Mouse (Mus musculus) CH12.LX (cell line): ENCODE results near the gene Rmdn2. TPM values are rescaled to one million over a fixed set of nuclear protein-coding genes. Genes with fewer than 3 reads are reported as not detected.

Experiments
- DNase-seq: peaks from one replicate; pipeline ENCODE4 v3.0.0-alpha.2; 2013; ENCODE audit errors: extremely low read depth
- H3K27ac ChIP-seq: 2 replicates; pipeline ENCODE4 v1.5.1; 2012; ENCODE audit warnings: low read depth, mild to moderate bottlenecking, control low read depth, moderate library complexity; ENCODE audit not compliant: insufficient read depth
- H3K27me3 ChIP-seq: replicated peaks from 2 replicates; pipeline ENCODE3; 2012; ENCODE audit warnings: inconsistent platforms
- H3K36me3 ChIP-seq, 2 experiments: replicated peaks in 1 of 2; 2 replicates each; pipeline versions ENCODE3 to v1.6.1; 2012; ENCODE audit warnings: inconsistent platforms in 1 of 2, low read length in 1 of 2, mild to moderate bottlenecking in 1 of 2, mixed read lengths in 1 of 2, moderate library complexity in 1 of 2; ENCODE audit not compliant: control insufficient read depth in 1 of 2, insufficient read depth in 1 of 2
- H3K4me1 ChIP-seq, 2 experiments: 2 replicates each; pipeline ENCODE4 v1.6.1; 2012; ENCODE audit warnings: inconsistent platforms in 1 of 2, moderate library complexity in 1 of 2; ENCODE audit not compliant: insufficient read depth in 2 of 2, control insufficient read depth in 1 of 2
- H3K4me2 ChIP-seq: 2 replicates; pipeline ENCODE4 v1.6.1; 2012; ENCODE audit warnings: low read depth, mild to moderate bottlenecking, control low read depth; ENCODE audit not compliant: poor library complexity, insufficient read depth, severe bottlenecking
- H3K4me3 ChIP-seq, 3 experiments: fragments of 150-350 bp in 1 of 3; sonication (generic) in 1 of 3; replicated peaks in 1 of 3; 2 replicates each; pipeline versions ENCODE3 to v1.5.1; 2011 to 2012; ENCODE audit warnings: low read depth in 2 of 3, low read length in 2 of 3, mild to moderate bottlenecking in 2 of 3, moderate library complexity in 2 of 3, control low read depth in 1 of 3, improper control_type of control experiment in 1 of 3, inconsistent platforms in 1 of 3, mixed read lengths in 1 of 3; ENCODE audit not compliant: poor library complexity in 1 of 3
- H3K79me2 ChIP-seq: replicated peaks from 2 replicates; pipeline ENCODE4 v1.6.1; 2012; ENCODE audit warnings: mild to moderate bottlenecking, moderate library complexity; ENCODE audit not compliant: control insufficient read depth, poor library complexity, insufficient read depth, severe bottlenecking; ENCODE audit errors: extremely low read depth
- H3K9ac ChIP-seq: 2 replicates; pipeline ENCODE4 v1.6.1; 2012; ENCODE audit warnings: low read depth, mild to moderate bottlenecking, control low read depth, moderate library complexity; ENCODE audit not compliant: insufficient read depth
- H3K9me3 ChIP-seq: replicated peaks from 2 replicates; pipeline ENCODE3; 2012; ENCODE audit warnings: low read length, inconsistent platforms, mixed read lengths
- BHLHE40 ChIP-seq: IDR thresholded peaks from 2 replicates; pipeline ENCODE4 v1.6.1; 2011; ENCODE audit warnings: mild to moderate bottlenecking, low read depth, low read length, improper control_type of control experiment
- CTCF ChIP-seq, 2 experiments: IDR thresholded peaks in 1 of 2; conservative IDR thresholded peaks in 1 of 2; 2 replicates each; pipeline ENCODE4 v1.5.1; 2011 to 2012; ENCODE audit warnings: low read depth in 2 of 2, low read length in 2 of 2, improper control_type of control experiment in 1 of 2, inconsistent platforms in 1 of 2, mild to moderate bottlenecking in 1 of 2, moderate library complexity in 1 of 2
- ELF1 ChIP-seq: IDR thresholded peaks from 2 replicates; pipeline ENCODE4 v1.6.1; 2014; ENCODE audit warnings: low read depth, mild to moderate bottlenecking, inconsistent platforms, low read length, improper control_type of control experiment
- EP300 ChIP-seq: IDR thresholded peaks from 2 replicates; pipeline ENCODE4 v1.6.1; 2011; ENCODE audit warnings: low read length, improper control_type of control experiment
- ETS1 ChIP-seq: conservative IDR thresholded peaks from 2 replicates; pipeline ENCODE4 v1.6.1; 2012; ENCODE audit warnings: low read depth, mild to moderate bottlenecking, inconsistent platforms, low read length, improper control_type of control experiment, moderate library complexity
- GABPA ChIP-seq: IDR thresholded peaks from 2 replicates; pipeline ENCODE4 v1.6.1; 2012; ENCODE audit warnings: low read depth, low read length, improper control_type of control experiment, inconsistent platforms; ENCODE audit not compliant: insufficient replicate concordance
- IRF4 ChIP-seq: IDR thresholded peaks from 2 replicates; pipeline ENCODE4 v1.6.1; 2014; ENCODE audit warnings: low read depth, mild to moderate bottlenecking, inconsistent platforms, low read length, improper control_type of control experiment
- JUN ChIP-seq: IDR thresholded peaks from 2 replicates; pipeline ENCODE4 v1.6.1; 2011; ENCODE audit warnings: low read depth, mild to moderate bottlenecking, low read length, improper control_type of control experiment, moderate library complexity; ENCODE audit not compliant: insufficient read depth
- KAT2A ChIP-seq: IDR thresholded peaks from 2 replicates; pipeline ENCODE4 v1.6.1; 2012; ENCODE audit warnings: low read length, improper control_type of control experiment, inconsistent platforms; ENCODE audit not compliant: insufficient replicate concordance
- MAFK ChIP-seq: IDR thresholded peaks from 2 replicates; pipeline ENCODE4 v1.6.1; 2011; ENCODE audit warnings: low read length, improper control_type of control experiment; ENCODE audit not compliant: insufficient replicate concordance
- MAZ ChIP-seq: IDR thresholded peaks from 2 replicates; pipeline ENCODE4 v1.6.1; 2012; ENCODE audit warnings: low read depth, mild to moderate bottlenecking, inconsistent platforms, low read length, improper control_type of control experiment, moderate library complexity
- MXI1 ChIP-seq: IDR thresholded peaks from 2 replicates; pipeline ENCODE4 v1.6.1; 2011; ENCODE audit warnings: mild to moderate bottlenecking, low read depth, low read length, improper control_type of control experiment
- NRF1 ChIP-seq: IDR thresholded peaks from 2 replicates; pipeline ENCODE4 v1.6.1; 2014; ENCODE audit warnings: low read depth, mild to moderate bottlenecking, inconsistent platforms, low read length, improper control_type of control experiment, moderate library complexity
- PAX5 ChIP-seq: IDR thresholded peaks from 2 replicates; pipeline ENCODE4 v1.6.1; 2012; ENCODE audit warnings: low read length, inconsistent platforms, mixed read lengths
- POLR2A ChIP-seq: IDR thresholded peaks from 2 replicates; pipeline ENCODE4 v1.6.1; 2011; ENCODE audit warnings: low read depth, mild to moderate bottlenecking, improper control_type of control experiment, low read length
- RCOR1 ChIP-seq: conservative IDR thresholded peaks from 2 replicates; pipeline ENCODE4 v1.6.1; 2012; ENCODE audit warnings: low read depth, mild to moderate bottlenecking, inconsistent platforms, low read length, improper control_type of control experiment
- SMC3 ChIP-seq: IDR thresholded peaks from 2 replicates; pipeline ENCODE4 v1.6.1; 2011; ENCODE audit warnings: low read depth, low read length, improper control_type of control experiment
- UBTF ChIP-seq: IDR thresholded peaks from 2 replicates; pipeline ENCODE4 v1.6.1; 2012; ENCODE audit warnings: low read depth, mild to moderate bottlenecking, inconsistent platforms, low read length, improper control_type of control experiment, moderate library complexity
- USF1 ChIP-seq: IDR thresholded peaks from 2 replicates; pipeline ENCODE4 v1.6.1; 2014; ENCODE audit warnings: low read depth, mild to moderate bottlenecking, inconsistent platforms, low read length, improper control_type of control experiment
- USF2 ChIP-seq: conservative IDR thresholded peaks from 2 replicates; pipeline ENCODE4 v1.6.1; 2011; ENCODE audit warnings: low read depth, low read length, improper control_type of control experiment
- ZMIZ1 ChIP-seq: IDR thresholded peaks from 2 replicates; pipeline ENCODE4 v1.6.1; 2012; ENCODE audit warnings: low read depth, mild to moderate bottlenecking, inconsistent platforms, low read length, improper control_type of control experiment
- ZNF384 ChIP-seq: IDR thresholded peaks from 2 replicates; pipeline ENCODE4 v1.6.1; 2012; ENCODE audit warnings: low read depth, low read length, improper control_type of control experiment, inconsistent platforms
- dilution Hi-C: fragments of 300-500 bp; cut with MboI; formaldehyde crosslinking; loops from 2 replicates; pipeline ENCODE4 v1.14.3; 2020; ENCODE audit warnings: low sequenced_read_pairs; ENCODE audit not compliant: extremely low pct_unique_long_range_greater_than_20kb, extremely low pct_ligation_motif_present
- in situ Hi-C: fragments of 300-500 bp; cut with MboI; formaldehyde crosslinking; loops from 3 replicates; pipeline ENCODE4 v1.14.3; 2019; ENCODE audit warnings: low sequenced_read_pairs, low pct_ligation_motif_present, low pct_unique_long_range_greater_than_20kb, mixed read lengths
- polyA plus RNA-seq: library from polyadenylated mRNA; unstranded; fragments of >175 nt; gene quantifications from 2 replicates; pipeline ENCODE4 v1.2.1, GENCODE M21; 2012; ENCODE audit warnings: low read depth; ENCODE audit not compliant: insufficient read length
- total RNA-seq, 2 experiments: library from RNA; depleted of rRNA; stranded (reverse); fragments of 300-350 nt in 1 of 2; fragments of >200 nt in 1 of 2; gene quantifications; 2 replicates each; pipeline ENCODE4 v1.2.3; 2012 to 2014

Gene Rmdn2
- total and polyA plus RNA-seq, 3 experiments = 0.59 to 3.0 (median 2.2) TPM

- in situ Hi-C loops (loop anchor here (25.0 kb wide), 1 partner anchor 467 kb away; no protein-coding TSS in a partner anchor), dilution Hi-C loops (no loop called here)
- H3K27me3 ChIP-seq = peaks cover 27% of the 10 kb centered on the region
- DNase-seq = no peak
- no peaks in the 10 kb centered on the region for H3K9me3 ChIP-seq
- no peaks in the 10 kb centered on the region for H3K79me2 ChIP-seq
- H3K36me3 ChIP-seq = no peaks in the 10 kb centered on the region
- no peak for TF ChIP-seq RCOR1
- no peak for TF ChIP-seq NRF1
- no peak for TF ChIP-seq PAX5
- no peak for TF ChIP-seq SMC3
- no peak for TF ChIP-seq ZNF384
- TF ChIP-seq MAZ = no peak
- H3K9ac ChIP-seq = no peak overlapping the region
- no peak overlapping the region for H3K27ac ChIP-seq
- H3K4me2 ChIP-seq = no peak overlapping the region
- 0 out of 4 replicates have a peak, but pooled peaks cover 0 to 3% of the 10 kb centered on the region in 2 experiments for H3K4me1 ChIP-seq
- H3K4me3 ChIP-seq = no peak overlapping the region
These were observed 109.0 kb downstream of the Rmdn2 start for GRCm38 (mm10) chr17:79720681-79721080.

GRCm38 (mm10) chr17:79726613-79727012 lies 115.0 kb downstream of the Rmdn2 start:
- no peak overlapping the region for H3K27ac ChIP-seq
- H3K4me3 ChIP-seq = no peak overlapping the region
- no peak overlapping the region for H3K9ac ChIP-seq
- H3K4me1 ChIP-seq = no peaks in the 10 kb centered on the region
- TF ChIP-seq JUN (no peak), MAFK (no peak), CTCF (conservative IDR thresholded peaks at IDR 0.05 in 1 of 2, IDR thresholded peaks at IDR 0.05 in 1 of 2; ENCODE audit: low read depth in 2 of 2, low read length in 2 of 2) (no peak)
- DNase-seq = no peak
- no peaks in the 10 kb centered on the region for H3K79me2 ChIP-seq
- dilution Hi-C loops (no loop called here), in situ Hi-C loops (no loop called here)
- no peaks in the 10 kb centered on the region for H3K9me3 ChIP-seq
- no peaks in the 10 kb centered on the region for H3K36me3 ChIP-seq
- H3K27me3 ChIP-seq = no peaks in the 10 kb centered on the region
- H3K4me2 ChIP-seq = no peak overlapping the region

DNA sequence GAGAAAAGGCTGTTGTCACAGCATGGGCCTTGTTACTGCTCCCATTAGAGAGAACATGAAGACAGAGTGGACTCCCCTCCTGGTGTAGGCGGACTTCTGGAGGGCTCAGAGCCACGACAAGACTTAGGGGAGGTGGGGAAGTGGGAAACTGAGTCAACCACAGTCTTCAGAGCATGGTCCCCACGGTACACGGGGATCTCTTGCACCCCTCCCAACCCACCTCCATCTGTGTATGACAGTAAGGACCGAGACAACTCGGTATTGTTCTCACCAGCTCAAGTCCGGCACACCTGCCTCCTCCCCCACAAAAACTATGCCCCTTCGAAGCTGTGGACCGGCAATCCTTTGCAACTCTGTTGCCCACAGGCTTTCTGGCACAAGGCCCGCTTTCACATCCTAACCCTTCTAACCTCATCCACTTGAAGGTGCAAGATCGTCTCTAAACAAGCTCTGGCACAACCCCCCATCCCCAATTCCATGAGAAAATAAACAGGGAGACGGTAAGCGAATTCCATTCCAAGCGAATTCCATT lies 116.5 kb downstream of the Rmdn2 start:
- no peak overlapping the region for H3K4me3 ChIP-seq
- no peak for DNase-seq
- dilution Hi-C loops = no loop called here
- no peak overlapping the region for H3K4me2 ChIP-seq
- TF ChIP-seq ELF1 (no peak), IRF4 (no peak), BHLHE40 (no peak), UBTF (no peak), MXI1 (no peak), GABPA (no peak), ETS1 (no peak), ZNF384 (no peak), PAX5 (no peak), USF2 (no peak), POLR2A (no peak), JUN (no peak), ZMIZ1 (no peak), EP300 (no peak), KAT2A (no peak), RCOR1 (no peak), USF1 (no peak)
- in situ Hi-C loops = no loop called here
- no peak overlapping the region for H3K9ac ChIP-seq
- no peaks in the 10 kb centered on the region for H3K27me3 ChIP-seq
- no peaks in the 10 kb centered on the region for H3K36me3 ChIP-seq
- no peak overlapping the region for H3K27ac ChIP-seq
- H3K79me2 ChIP-seq = no peaks in the 10 kb centered on the region
- peaks cover 3 to 15% of the 10 kb centered on the region in 2 experiments; a peak in 2 of 4 replicates for H3K4me1 ChIP-seq
- no peaks in the 10 kb centered on the region for H3K9me3 ChIP-seq
